Comparison of ENCODE assay signal across 24 mouse cellular contexts in genomic region chr11:86917536-86917935, GRCm38 (mm10).
DNase-seq lines count a peak whose midpoint lies in the region; ATAC-seq and TF ChIP-seq lines count a peak whose summit lies in the region.
"Had no signal": no experiment of that assay in that cellular context is flagged by ENCODE, and none has a peak within 500 bp of the region (broad histone marks: within the 10 kb centered on the region; RNA-seq: fewer than 3 reads in every experiment).

No protein-coding gene starts in this region.

- H3K4me1 ChIP-seq in heart, embryonic 16.5 days (ENCODE audit: control insufficient read depth, insufficient read depth, low read length) = peaks cover 56% of the 10 kb centered on the region
- peaks cover 6% of the 10 kb centered on the region; the same call in 1 of the 2 replicates for H3K4me1 ChIP-seq in liver, postnatal 0 days (ENCODE audit: insufficient read depth)
- H3K4me1 ChIP-seq in liver, embryonic 11.5 days (replicated peaks; ENCODE audit: control insufficient read depth, insufficient read depth, low read length) = peaks cover 12% of the 10 kb centered on the region; the same call in 1 of the 2 replicates
- H3K4me1 ChIP-seq in stomach, postnatal 0 days (replicated peaks; ENCODE audit: control insufficient read depth, insufficient read depth) = 0 out of 2 replicates have a peak, but pooled peaks cover 3% of the 10 kb centered on the region

- no peaks in the 10 kb centered on the region for H3K9me3 ChIP-seq in heart, embryonic 16.5 days (replicated peaks; ENCODE audit: control insufficient read depth, low read length)
- no peaks in the 10 kb centered on the region for H3K9me3 ChIP-seq in liver, postnatal 0 days (ENCODE audit: low read length)
- no peaks in the 10 kb centered on the region for H3K9me3 ChIP-seq in liver, embryonic 11.5 days (ENCODE audit: control insufficient read depth, low read length)
- H3K9me3 ChIP-seq in stomach, postnatal 0 days (ENCODE audit: control insufficient read depth, low read length) = no peaks in the 10 kb centered on the region
- H3K9me3 ChIP-seq: embryonic facial prominence, embryonic 10.5 days; forebrain, embryonic 12.5 days; hindbrain, embryonic 15.5 days; limb, embryonic 13.5 days; megakaryocyte, embryonic 14.5 days; neural tube, embryonic 13.5 days had no signal

- intact Hi-C loops in gastrocnemius, adult 2 months (cut with DNase I) = loop anchor here (5.0 kb wide), 1 partner anchor 75 kb away; the partner anchor contains the start of gene Ypel2
- intact Hi-C loops in left cerebral cortex, postnatal 36 days (cut with DNase I) = no loop called here

- no peak overlapping the region for H3K4me2 ChIP-seq in heart, embryonic 16.5 days (ENCODE audit: low read depth, low read length)
- no peak overlapping the region for H3K4me2 ChIP-seq in liver, postnatal 0 days (ENCODE audit: low read depth, low read length)
- no peak overlapping the region for H3K4me2 ChIP-seq in liver, embryonic 11.5 days
- H3K4me2 ChIP-seq in stomach, postnatal 0 days (replicated peaks; ENCODE audit: low read depth) = no peak overlapping the region
- H3K4me2 ChIP-seq: forebrain, embryonic 12.5 days; hindbrain, embryonic 15.5 days; limb, embryonic 13.5 days; neural tube, embryonic 13.5 days had no signal

- no peaks in the 10 kb centered on the region for H3K27me3 ChIP-seq in heart, embryonic 16.5 days (ENCODE audit: control insufficient read depth, insufficient read depth, low read length)
- no peaks in the 10 kb centered on the region for H3K27me3 ChIP-seq in liver, postnatal 0 days (ENCODE audit: insufficient read depth, low read length)
- H3K27me3 ChIP-seq in liver, embryonic 11.5 days (replicated peaks; ENCODE audit: control insufficient read depth, insufficient read depth, low read length) = no peaks in the 10 kb centered on the region
- H3K27me3 ChIP-seq in stomach, postnatal 0 days (ENCODE audit: control insufficient read depth, insufficient read depth, low read length) = no peaks in the 10 kb centered on the region
- H3K27me3 ChIP-seq: forebrain, embryonic 12.5 days; hindbrain, embryonic 15.5 days; limb, embryonic 13.5 days; neural tube, embryonic 13.5 days had no signal

- H3K9ac ChIP-seq in heart, embryonic 16.5 days (ENCODE audit: low read length) = no peak overlapping the region
- H3K9ac ChIP-seq in liver, postnatal 0 days (replicated peaks) = no peak overlapping the region
- H3K9ac ChIP-seq in liver, embryonic 11.5 days (ENCODE audit: low read depth, low read length) = no peak overlapping the region
- no peak overlapping the region for H3K9ac ChIP-seq in stomach, postnatal 0 days (ENCODE audit: low read length)
- H3K9ac ChIP-seq: forebrain, embryonic 12.5 days; hindbrain, embryonic 15.5 days; limb, embryonic 13.5 days; liver, embryonic 14.5 days; neural tube, embryonic 13.5 days had no signal

- TF ChIP-seq CTCF in gastrocnemius, adult 2 months (IDR thresholded peaks at IDR 0.05) = peak; percentile 20; the same call in 1 of the 2 replicates
- TF ChIP-seq CTCF in liver, postnatal 0 days (IDR thresholded peaks at IDR 0.05; ENCODE audit: low read depth) = 0 out of 2 replicates have a peak, but pooled peaks have one; percentile 27
- peak; percentile 41 for TF ChIP-seq CTCF in stomach, postnatal 0 days (IDR thresholded peaks at IDR 0.05; ENCODE audit: low read depth)

- H3K27ac ChIP-seq in gastrocnemius, adult 2 months = no peak overlapping the region
- peak overlapping the region; percentile 82; the same call in 1 of the 2 replicates for H3K27ac ChIP-seq in heart, embryonic 16.5 days (ENCODE audit: low read length)
- no peak overlapping the region for H3K27ac ChIP-seq in liver, postnatal 0 days (ENCODE audit: low read depth)
- H3K27ac ChIP-seq in liver, embryonic 11.5 days (ENCODE audit: low read depth, low read length) = no peak overlapping the region
- no peak overlapping the region for H3K27ac ChIP-seq in stomach, postnatal 0 days (replicated peaks)
- H3K27ac ChIP-seq: embryonic facial prominence, embryonic 10.5 days; forebrain, embryonic 12.5 days; hindbrain, embryonic 15.5 days; limb, embryonic 13.5 days; liver, embryonic 14.5 days; neural tube, embryonic 13.5 days had no signal

- TF ChIP-seq EP300 in liver, postnatal 0 days (IDR thresholded peaks at IDR 0.05; ENCODE audit: low read depth) = no peak
- no peak for TF ChIP-seq EP300 in stomach, postnatal 0 days (optimal IDR thresholded peaks at IDR 0.05)

- no peak for DNase-seq in gastrocnemius, adult 2 months
- DNase-seq in gastrocnemius, postnatal 10 days = no peak
- DNase-seq in heart, postnatal 4 days = no peak
- DNase-seq in liver, postnatal 0 days = no peak
- DNase-seq in liver, embryonic 11.5 days (ENCODE audit: low spot score) = no peak
- no peak for DNase-seq in stomach, postnatal 0 days (ENCODE audit: low spot score)
- DNase-seq in left cerebral cortex, postnatal 36 days (ENCODE audit: low spot score in 2 of 2) = no peak
- DNase-seq: cerebellum, adult 8-10 months; gastrocnemius, postnatal 14 days; kidney, adult 8-10 months; layer of hippocampus, adult 9-11 months; lung, postnatal 14 days; midbrain, embryonic 14.5 days; spleen, adult 18-20 months; thymus, postnatal 36 days had no signal

- no peaks in the 10 kb centered on the region for H3K36me3 ChIP-seq in heart, embryonic 16.5 days (ENCODE audit: control insufficient read depth, insufficient read depth)
- no peaks in the 10 kb centered on the region for H3K36me3 ChIP-seq in liver, postnatal 0 days (replicated peaks; ENCODE audit: insufficient read depth, low read length)
- H3K36me3 ChIP-seq in liver, embryonic 11.5 days (ENCODE audit: control insufficient read depth, insufficient read depth, low read length) = no peaks in the 10 kb centered on the region
- H3K36me3 ChIP-seq in stomach, postnatal 0 days (ENCODE audit: control insufficient read depth, insufficient read depth, low read length) = no peaks in the 10 kb centered on the region
- H3K36me3 ChIP-seq: embryonic facial prominence, embryonic 10.5 days; forebrain, embryonic 12.5 days; hindbrain, embryonic 15.5 days; limb, embryonic 13.5 days; neural tube, embryonic 13.5 days had no signal

- no peak overlapping the region for H3K4me3 ChIP-seq in gastrocnemius, adult 2 months
- no peak overlapping the region for H3K4me3 ChIP-seq in heart, embryonic 16.5 days (ENCODE audit: low read length)
- no peak overlapping the region for H3K4me3 ChIP-seq in liver, postnatal 0 days (ENCODE audit: low read depth, low read length)
- no peak overlapping the region for H3K4me3 ChIP-seq in liver, embryonic 11.5 days (ENCODE audit: low read depth, low read length)
- no peak overlapping the region for H3K4me3 ChIP-seq in stomach, postnatal 0 days (ENCODE audit: low read depth, low read length)
- H3K4me3 ChIP-seq: embryonic facial prominence, embryonic 10.5 days; forebrain, embryonic 12.5 days; hindbrain, embryonic 15.5 days; limb, embryonic 13.5 days; megakaryocyte, embryonic 14.5 days; neural tube, embryonic 13.5 days had no signal

- WGBS in heart, embryonic 16.5 days = 99% methylated on average over 2 of the region's 2 CpGs
- 79% methylated on average over 2 of the region's 2 CpGs for WGBS in liver, postnatal 0 days (ENCODE audit: insufficient replicate concordance)
- 79% methylated on average over 2 of the region's 2 CpGs for WGBS in liver, embryonic 11.5 days
- 95% methylated on average over 2 of the region's 2 CpGs for WGBS in stomach, postnatal 0 days

- ATAC-seq in heart, embryonic 16.5 days (replicated peaks; ENCODE audit: extremely low read depth, insufficient read depth, low FRiP score) = no peak
- ATAC-seq in liver, postnatal 0 days = no peak
- ATAC-seq in liver, embryonic 11.5 days (replicated peaks; ENCODE audit: low FRiP score) = no peak
- no peak for ATAC-seq in stomach, postnatal 0 days (ENCODE audit: low FRiP score, low TSS enrichment)
- ATAC-seq: CD4-positive, CD25-positive, alpha-beta regulatory T cell, adult 4 months had no signal
